Mouse (Mus musculus) CH12.LX (cell line): ENCODE measurements around the gene Psmc1. TPM values are rescaled to one million over a fixed set of nuclear protein-coding genes. Genes with fewer than 3 reads are reported as not detected.

ENCODE experiments used
- DNase-seq: peaks from one replicate; pipeline ENCODE4 v3.0.0-alpha.2; 2013; ENCODE audit errors: extremely low read depth
- H3K27ac ChIP-seq: 2 replicates; pipeline ENCODE4 v1.5.1; 2012; ENCODE audit warnings: low read depth, mild to moderate bottlenecking, control low read depth, moderate library complexity; ENCODE audit not compliant: insufficient read depth
- H3K27me3 ChIP-seq: replicated peaks from 2 replicates; pipeline ENCODE3; 2012; ENCODE audit warnings: inconsistent platforms
- H3K36me3 ChIP-seq, 2 experiments: replicated peaks in 1 of 2; 2 replicates each; pipeline versions ENCODE3 to v1.6.1; 2012; ENCODE audit warnings: inconsistent platforms in 1 of 2, low read length in 1 of 2, mild to moderate bottlenecking in 1 of 2, mixed read lengths in 1 of 2, moderate library complexity in 1 of 2; ENCODE audit not compliant: control insufficient read depth in 1 of 2, insufficient read depth in 1 of 2
- H3K4me1 ChIP-seq, 2 experiments: 2 replicates each; pipeline ENCODE4 v1.6.1; 2012; ENCODE audit warnings: inconsistent platforms in 1 of 2, moderate library complexity in 1 of 2; ENCODE audit not compliant: insufficient read depth in 2 of 2, control insufficient read depth in 1 of 2
- H3K4me2 ChIP-seq: 2 replicates; pipeline ENCODE4 v1.6.1; 2012; ENCODE audit warnings: low read depth, mild to moderate bottlenecking, control low read depth; ENCODE audit not compliant: poor library complexity, insufficient read depth, severe bottlenecking
- H3K4me3 ChIP-seq, 3 experiments: fragments of 150-350 bp in 1 of 3; sonication (generic) in 1 of 3; replicated peaks in 1 of 3; 2 replicates each; pipeline versions ENCODE3 to v1.5.1; 2011 to 2012; ENCODE audit warnings: low read depth in 2 of 3, low read length in 2 of 3, mild to moderate bottlenecking in 2 of 3, moderate library complexity in 2 of 3, control low read depth in 1 of 3, improper control_type of control experiment in 1 of 3, inconsistent platforms in 1 of 3, mixed read lengths in 1 of 3; ENCODE audit not compliant: poor library complexity in 1 of 3
- H3K79me2 ChIP-seq: replicated peaks from 2 replicates; pipeline ENCODE4 v1.6.1; 2012; ENCODE audit warnings: mild to moderate bottlenecking, moderate library complexity; ENCODE audit not compliant: control insufficient read depth, poor library complexity, insufficient read depth, severe bottlenecking; ENCODE audit errors: extremely low read depth
- H3K9ac ChIP-seq: 2 replicates; pipeline ENCODE4 v1.6.1; 2012; ENCODE audit warnings: low read depth, mild to moderate bottlenecking, control low read depth, moderate library complexity; ENCODE audit not compliant: insufficient read depth
- H3K9me3 ChIP-seq: replicated peaks from 2 replicates; pipeline ENCODE3; 2012; ENCODE audit warnings: low read length, inconsistent platforms, mixed read lengths
- BHLHE40 ChIP-seq: IDR thresholded peaks from 2 replicates; pipeline ENCODE4 v1.6.1; 2011; ENCODE audit warnings: mild to moderate bottlenecking, low read depth, low read length, improper control_type of control experiment
- CHD1 ChIP-seq: IDR thresholded peaks from 2 replicates; pipeline ENCODE4 v1.6.1; 2012; ENCODE audit warnings: low read depth, low read length, improper control_type of control experiment, inconsistent platforms
- CHD2 ChIP-seq: IDR thresholded peaks from 2 replicates; pipeline ENCODE4 v1.6.1; 2011; ENCODE audit warnings: low read length, improper control_type of control experiment
- CTCF ChIP-seq, 2 experiments: IDR thresholded peaks in 1 of 2; conservative IDR thresholded peaks in 1 of 2; 2 replicates each; pipeline ENCODE4 v1.5.1; 2011 to 2012; ENCODE audit warnings: low read depth in 2 of 2, low read length in 2 of 2, improper control_type of control experiment in 1 of 2, inconsistent platforms in 1 of 2, mild to moderate bottlenecking in 1 of 2, moderate library complexity in 1 of 2
- E2F4 ChIP-seq: IDR thresholded peaks from 2 replicates; pipeline ENCODE4 v1.6.1; 2011; ENCODE audit warnings: low read depth, low read length, improper control_type of control experiment; ENCODE audit not compliant: insufficient replicate concordance
- ELF1 ChIP-seq: IDR thresholded peaks from 2 replicates; pipeline ENCODE4 v1.6.1; 2014; ENCODE audit warnings: low read depth, mild to moderate bottlenecking, inconsistent platforms, low read length, improper control_type of control experiment
- EP300 ChIP-seq: IDR thresholded peaks from 2 replicates; pipeline ENCODE4 v1.6.1; 2011; ENCODE audit warnings: low read length, improper control_type of control experiment
- ETS1 ChIP-seq: conservative IDR thresholded peaks from 2 replicates; pipeline ENCODE4 v1.6.1; 2012; ENCODE audit warnings: low read depth, mild to moderate bottlenecking, inconsistent platforms, low read length, improper control_type of control experiment, moderate library complexity
- GABPA ChIP-seq: IDR thresholded peaks from 2 replicates; pipeline ENCODE4 v1.6.1; 2012; ENCODE audit warnings: low read depth, low read length, improper control_type of control experiment, inconsistent platforms; ENCODE audit not compliant: insufficient replicate concordance
- HCFC1 ChIP-seq: IDR thresholded peaks from 2 replicates; pipeline ENCODE4 v1.6.1; 2012; ENCODE audit warnings: low read depth, mild to moderate bottlenecking, inconsistent platforms, low read length, improper control_type of control experiment
- IRF4 ChIP-seq: IDR thresholded peaks from 2 replicates; pipeline ENCODE4 v1.6.1; 2014; ENCODE audit warnings: low read depth, mild to moderate bottlenecking, inconsistent platforms, low read length, improper control_type of control experiment
- JUND ChIP-seq: conservative IDR thresholded peaks from 2 replicates; pipeline ENCODE4 v1.6.1; 2011; ENCODE audit warnings: low read depth, low read length, improper control_type of control experiment
- KAT2A ChIP-seq: IDR thresholded peaks from 2 replicates; pipeline ENCODE4 v1.6.1; 2012; ENCODE audit warnings: low read length, improper control_type of control experiment, inconsistent platforms; ENCODE audit not compliant: insufficient replicate concordance
- MAFK ChIP-seq: IDR thresholded peaks from 2 replicates; pipeline ENCODE4 v1.6.1; 2011; ENCODE audit warnings: low read length, improper control_type of control experiment; ENCODE audit not compliant: insufficient replicate concordance
- MAZ ChIP-seq: IDR thresholded peaks from 2 replicates; pipeline ENCODE4 v1.6.1; 2012; ENCODE audit warnings: low read depth, mild to moderate bottlenecking, inconsistent platforms, low read length, improper control_type of control experiment, moderate library complexity
- MXI1 ChIP-seq: IDR thresholded peaks from 2 replicates; pipeline ENCODE4 v1.6.1; 2011; ENCODE audit warnings: mild to moderate bottlenecking, low read depth, low read length, improper control_type of control experiment
- MYC ChIP-seq: IDR thresholded peaks from 2 replicates; pipeline ENCODE4 v1.6.1; 2011; ENCODE audit warnings: low read depth, mild to moderate bottlenecking, improper control_type of control experiment, low read length
- NELFE ChIP-seq: IDR thresholded peaks from 2 replicates; pipeline ENCODE4 v1.6.1; 2011; ENCODE audit warnings: low read depth, low read length, improper control_type of control experiment
- NRF1 ChIP-seq: IDR thresholded peaks from 2 replicates; pipeline ENCODE4 v1.6.1; 2014; ENCODE audit warnings: low read depth, mild to moderate bottlenecking, inconsistent platforms, low read length, improper control_type of control experiment, moderate library complexity
- POLR2AphosphoS2 ChIP-seq: IDR thresholded peaks from 2 replicates; pipeline ENCODE4 v1.6.1; 2011; ENCODE audit warnings: low read depth, low read length, improper control_type of control experiment
- RCOR1 ChIP-seq: conservative IDR thresholded peaks from 2 replicates; pipeline ENCODE4 v1.6.1; 2012; ENCODE audit warnings: low read depth, mild to moderate bottlenecking, inconsistent platforms, low read length, improper control_type of control experiment
- SIN3A ChIP-seq: IDR thresholded peaks from 2 replicates; pipeline ENCODE4 v1.6.1; 2012; ENCODE audit warnings: low read length, improper control_type of control experiment, inconsistent platforms
- SMC3 ChIP-seq: IDR thresholded peaks from 2 replicates; pipeline ENCODE4 v1.6.1; 2011; ENCODE audit warnings: low read depth, low read length, improper control_type of control experiment
- TBP ChIP-seq: conservative IDR thresholded peaks from 2 replicates; pipeline ENCODE4 v1.6.1; 2011; ENCODE audit warnings: low read depth, low read length, improper control_type of control experiment
- TCF12 ChIP-seq: IDR thresholded peaks from 2 replicates; pipeline ENCODE4 v1.6.1; 2014; ENCODE audit warnings: low read depth, mild to moderate bottlenecking, inconsistent platforms, low read length, improper control_type of control experiment
- UBTF ChIP-seq: IDR thresholded peaks from 2 replicates; pipeline ENCODE4 v1.6.1; 2012; ENCODE audit warnings: low read depth, mild to moderate bottlenecking, inconsistent platforms, low read length, improper control_type of control experiment, moderate library complexity
- USF1 ChIP-seq: IDR thresholded peaks from 2 replicates; pipeline ENCODE4 v1.6.1; 2014; ENCODE audit warnings: low read depth, mild to moderate bottlenecking, inconsistent platforms, low read length, improper control_type of control experiment
- ZC3H11A ChIP-seq: IDR thresholded peaks from 2 replicates; pipeline ENCODE4 v1.6.1; 2012; ENCODE audit warnings: low read depth, mild to moderate bottlenecking, inconsistent platforms, low read length, improper control_type of control experiment
- ZMIZ1 ChIP-seq: IDR thresholded peaks from 2 replicates; pipeline ENCODE4 v1.6.1; 2012; ENCODE audit warnings: low read depth, mild to moderate bottlenecking, inconsistent platforms, low read length, improper control_type of control experiment
- dilution Hi-C: fragments of 300-500 bp; cut with MboI; formaldehyde crosslinking; loops from 2 replicates; pipeline ENCODE4 v1.14.3; 2020; ENCODE audit warnings: low sequenced_read_pairs; ENCODE audit not compliant: extremely low pct_unique_long_range_greater_than_20kb, extremely low pct_ligation_motif_present
- in situ Hi-C: fragments of 300-500 bp; cut with MboI; formaldehyde crosslinking; loops from 3 replicates; pipeline ENCODE4 v1.14.3; 2019; ENCODE audit warnings: low sequenced_read_pairs, low pct_ligation_motif_present, low pct_unique_long_range_greater_than_20kb, mixed read lengths
- polyA plus RNA-seq: library from polyadenylated mRNA; unstranded; fragments of >175 nt; gene quantifications from 2 replicates; pipeline ENCODE4 v1.2.1, GENCODE M21; 2012; ENCODE audit warnings: low read depth; ENCODE audit not compliant: insufficient read length
- total RNA-seq, 2 experiments: library from RNA; depleted of rRNA; stranded (reverse); fragments of 300-350 nt in 1 of 2; fragments of >200 nt in 1 of 2; gene quantifications; 2 replicates each; pipeline ENCODE4 v1.2.3; 2012 to 2014

Gene Psmc1
- total and polyA plus RNA-seq, 3 experiments, result 244 to 501 (median 278) TPM

- DNase-seq, result no peak
- H3K4me3 ChIP-seq, result no peak overlapping the region
- H3K9me3 ChIP-seq, result no peaks in the 10 kb centered on the region
- peaks cover 14 to 27% of the 10 kb centered on the region in 2 experiments for H3K4me1 ChIP-seq
- no peaks in the 10 kb centered on the region for H3K27me3 ChIP-seq
- in situ Hi-C loops, result loop anchor here (5.0 to 25.0 kb wide), 3 partner anchors 129 to 1014 kb away; no protein-coding TSS in a partner anchor
- H3K36me3 ChIP-seq, result no peaks in the 10 kb centered on the region
- no peak overlapping the region for H3K9ac ChIP-seq
- TF ChIP-seq CHD2 (no peak), MAFK (no peak), MYC (no peak), HCFC1 (no peak), POLR2AphosphoS2 (no peak), BHLHE40 (no peak), IRF4 (no peak), GABPA (no peak), EP300 (no peak), MXI1 (no peak), TBP (no peak), RCOR1 (no peak), E2F4 (no peak), SIN3A (no peak), CHD1 (no peak), ZC3H11A (no peak), JUND (no peak), MAZ (no peak)
- dilution Hi-C loops, result no loop called here
- no peak overlapping the region for H3K27ac ChIP-seq
- H3K79me2 ChIP-seq, result no peaks in the 10 kb centered on the region
- no peak overlapping the region for H3K4me2 ChIP-seq
These were observed 8.3 kb upstream of the Psmc1 start for GRCm38 (mm10) chr12:100101651-100102050.

GRCm38 (mm10) chr12:100104530-100104929 lies 5.4 kb upstream of the Psmc1 start:
- Histone ChIP-seq H3K27me3 (no peaks in the 10 kb centered on the region), H3K27ac (no peak overlapping the region), H3K4me2 (no peak overlapping the region), H3K4me3 (no peak overlapping the region), H3K4me1 (peaks cover 18 to 36% of the 10 kb centered on the region in 2 experiments), H3K79me2 (no peaks in the 10 kb centered on the region), H3K9me3 (no peaks in the 10 kb centered on the region), H3K36me3 (no peaks in the 10 kb centered on the region), H3K9ac (no peak overlapping the region)
- in situ Hi-C loops (loop anchor here (5.0 to 25.0 kb wide), 3 partner anchors 132 to 1017 kb away; no protein-coding TSS in a partner anchor), dilution Hi-C loops (no loop called here)
- DNase-seq, result no peak
- TF ChIP-seq SMC3, result no peak
- TF ChIP-seq HCFC1, result no peak
- TF ChIP-seq NRF1, result no peak
- no peak for TF ChIP-seq ZMIZ1
- TF ChIP-seq GABPA, result no peak
- no peak for TF ChIP-seq ELF1
- no peak for TF ChIP-seq KAT2A
- no peak for TF ChIP-seq NELFE
- TF ChIP-seq UBTF, result no peak
- TF ChIP-seq E2F4, result no peak
- no peak for TF ChIP-seq MAZ
- TF ChIP-seq CTCF (conservative IDR thresholded peaks at IDR 0.05 in 1 of 2, IDR thresholded peaks at IDR 0.05 in 1 of 2; ENCODE audit: low read depth in 2 of 2, low read length in 2 of 2), result no peak
- TF ChIP-seq CHD2, result no peak
- no peak for TF ChIP-seq POLR2AphosphoS2
- TF ChIP-seq USF1, result no peak
- TF ChIP-seq TCF12, result no peak
- no peak for TF ChIP-seq MXI1
- TF ChIP-seq ETS1, result no peak
